Mouse (Mus musculus): ENCODE results near the gene Nfyc.

- TF ChIP-seq CTCF (IDR thresholded peaks at IDR 0.05; ENCODE audit: low read depth, low read length): no peak
- no peak for TF ChIP-seq POLR2A (IDR thresholded peaks at IDR 0.05; ENCODE audit: borderline replicate concordance, low read depth, low read length)
These were observed 75.6 kb downstream of the Nfyc start for GRCm38 (mm10) chr4:120755801-120756200.
